Mouse (Mus musculus): ENCODE results near the gene Pde6c.

Pde6c gene

DNA sequence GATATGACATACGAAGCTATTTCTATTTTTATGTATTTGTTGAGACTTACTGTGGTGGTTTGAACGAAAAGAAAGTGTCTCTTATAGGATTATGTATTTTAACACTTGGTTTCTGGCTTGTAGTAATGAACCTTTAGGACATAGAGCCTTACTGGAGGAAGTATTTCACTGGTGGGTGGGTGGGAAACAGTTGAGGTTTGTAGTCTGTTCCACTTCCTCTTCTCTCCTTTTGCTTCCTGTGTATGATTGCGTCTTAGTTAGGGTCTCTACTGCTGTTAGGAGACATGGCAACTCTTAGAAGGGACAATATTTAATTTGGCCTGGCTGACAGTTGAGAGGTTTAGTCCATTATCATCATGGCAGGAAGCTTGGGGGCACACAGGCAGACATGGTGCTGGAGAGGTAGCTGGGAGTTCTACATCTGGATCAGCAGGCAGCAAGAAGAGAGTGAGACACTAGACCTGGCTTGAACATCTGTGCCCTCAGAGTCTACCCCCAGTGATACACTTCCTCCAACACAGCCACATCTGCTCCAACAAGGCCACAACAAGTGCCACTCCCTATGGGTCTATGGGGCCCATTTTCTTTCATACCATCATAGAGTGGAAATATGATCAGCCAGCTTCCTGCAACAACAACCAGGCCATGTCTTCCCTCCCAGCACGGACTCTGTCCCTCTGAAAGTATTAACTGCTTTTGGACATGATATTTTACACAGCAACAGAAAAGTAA lies 11.1 kb downstream of the Pde6c start:
- no peak for DNase-seq (ENCODE audit: low read depth, low spot score)

DNA sequence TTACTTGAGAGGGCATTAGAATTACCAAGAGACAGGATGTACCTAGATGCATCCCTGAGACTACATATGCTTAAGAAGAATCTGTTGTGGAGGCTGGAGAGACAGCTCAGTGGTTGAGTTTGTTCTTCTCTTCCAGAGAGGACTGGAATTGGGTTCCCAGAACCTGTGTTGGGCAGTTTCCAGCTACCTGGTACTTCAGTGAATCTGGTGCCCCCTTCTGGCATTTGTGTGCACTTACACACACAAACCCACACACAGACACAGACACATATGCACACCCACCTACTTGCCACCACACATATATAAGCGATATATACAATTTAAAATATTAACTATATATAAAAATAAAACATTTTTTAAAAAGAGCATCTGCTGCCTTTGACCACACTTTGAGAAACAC lies 23.7 kb downstream of the Pde6c start:
- DNase-seq (ENCODE audit: low read depth, low spot score) = no peak

DNA sequence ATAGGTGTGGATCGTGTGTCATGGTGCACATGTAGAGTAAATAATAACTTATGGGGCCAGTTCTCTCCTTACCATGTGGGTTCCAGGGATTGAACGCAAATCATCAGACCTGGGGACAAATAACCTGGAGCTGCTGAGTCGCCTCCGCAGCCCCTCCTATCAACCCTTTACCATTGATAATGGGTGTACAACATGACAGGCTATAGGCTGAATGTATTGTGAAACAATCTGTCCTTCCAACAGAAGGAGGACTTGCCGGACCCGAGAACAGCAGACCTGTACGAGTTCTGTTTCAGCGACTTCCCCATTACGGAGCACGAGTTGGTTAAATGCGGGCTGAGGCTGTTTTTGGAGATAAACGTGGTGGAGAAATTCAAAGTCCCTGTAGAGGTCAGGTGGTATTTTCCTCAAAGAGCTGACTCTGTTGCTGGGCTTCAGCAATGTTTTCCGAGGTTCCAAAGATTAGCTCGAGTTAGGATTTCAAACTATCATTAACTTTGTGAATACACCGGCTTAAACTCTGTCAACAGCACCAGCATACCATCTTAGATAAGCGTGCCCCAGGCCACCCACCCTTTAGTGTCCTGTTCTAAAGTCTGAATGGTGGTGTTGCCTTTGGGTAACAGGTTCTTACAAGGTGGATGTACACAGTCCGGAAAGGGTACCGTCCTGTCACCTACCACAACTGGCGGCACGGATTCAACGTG lies 29.2 kb downstream of the Pde6c start:
- no peak for DNase-seq (ENCODE audit: low read depth, low spot score)

DNA sequence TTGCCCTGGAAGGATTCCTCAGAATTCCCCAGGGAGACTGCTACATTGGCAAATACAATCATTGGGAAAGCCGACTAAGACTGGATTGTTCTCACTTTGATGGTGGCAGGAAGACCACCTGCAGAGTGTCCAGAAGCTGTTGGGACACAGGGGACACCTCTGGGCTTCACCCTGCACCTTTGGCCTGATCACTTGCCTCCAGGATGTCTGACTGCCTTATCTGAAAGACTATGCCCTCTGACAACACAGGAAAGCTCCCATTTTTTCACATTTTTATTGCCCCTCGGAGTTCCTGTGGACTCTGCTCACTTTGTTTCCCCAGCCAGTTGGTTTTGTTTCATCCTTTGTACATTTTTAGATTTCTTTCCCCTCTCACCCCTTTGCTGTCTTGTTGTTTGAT lies 32.1 kb downstream of the Pde6c start:
- no peak for DNase-seq (ENCODE audit: low read depth, low spot score)

DNA sequence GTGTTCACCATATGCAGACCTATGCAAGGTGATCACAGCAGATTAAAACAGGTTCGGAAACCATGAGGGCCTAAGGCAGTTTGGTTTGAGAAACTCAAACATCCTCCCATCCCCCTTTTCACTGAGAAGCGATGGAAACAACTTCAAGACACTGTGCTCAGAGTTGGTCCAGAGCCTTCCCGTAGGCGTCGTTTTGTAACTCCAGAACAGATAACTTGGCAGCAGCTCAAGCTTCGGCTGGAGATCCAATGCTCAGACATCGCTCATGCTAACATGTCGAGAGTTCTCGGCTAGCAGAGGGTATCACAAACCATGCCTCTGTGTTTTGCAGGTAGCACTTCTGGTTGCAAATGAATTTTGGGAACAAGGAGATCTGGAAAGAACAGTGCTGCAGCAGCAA lies 47.1 kb downstream of the Pde6c start:
- no peak for DNase-seq (ENCODE audit: low read depth, low spot score)

DNA sequence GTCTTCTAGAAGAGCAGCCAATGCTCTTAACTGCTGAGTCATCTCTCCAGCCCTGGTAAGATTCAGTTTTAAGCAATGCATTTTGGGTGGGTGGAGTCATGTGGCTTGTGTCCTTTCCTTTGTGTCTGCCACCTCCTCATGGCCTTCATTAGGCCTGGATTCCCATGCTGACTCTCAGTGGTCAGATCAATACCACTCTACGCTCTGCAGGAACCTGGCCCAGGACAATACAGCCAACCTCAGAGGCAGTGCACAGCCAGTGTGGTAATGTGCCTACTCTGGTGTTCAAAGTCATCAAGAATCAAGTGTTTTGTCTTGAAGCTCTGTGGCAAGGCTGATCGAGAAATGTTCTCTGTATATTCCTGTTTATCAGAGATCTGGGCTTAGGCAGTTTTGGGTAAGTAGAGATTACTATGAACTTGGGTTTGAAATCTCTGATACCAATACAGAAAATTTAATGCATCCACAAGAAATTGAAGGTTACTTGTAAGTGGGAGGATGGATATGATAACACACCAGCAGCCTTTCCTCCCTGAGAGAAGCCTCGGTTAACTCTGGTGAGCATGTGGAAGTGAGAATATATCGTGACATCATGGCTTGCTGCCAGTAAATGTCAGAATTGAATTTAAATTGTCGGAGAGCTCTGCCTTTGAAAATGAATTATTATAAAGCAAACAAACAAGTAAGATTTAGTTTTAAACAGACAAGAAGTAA lies 54.2 kb downstream of the Pde6c start:
- DNase-seq (ENCODE audit: low read depth, low spot score) = no peak

DNA sequence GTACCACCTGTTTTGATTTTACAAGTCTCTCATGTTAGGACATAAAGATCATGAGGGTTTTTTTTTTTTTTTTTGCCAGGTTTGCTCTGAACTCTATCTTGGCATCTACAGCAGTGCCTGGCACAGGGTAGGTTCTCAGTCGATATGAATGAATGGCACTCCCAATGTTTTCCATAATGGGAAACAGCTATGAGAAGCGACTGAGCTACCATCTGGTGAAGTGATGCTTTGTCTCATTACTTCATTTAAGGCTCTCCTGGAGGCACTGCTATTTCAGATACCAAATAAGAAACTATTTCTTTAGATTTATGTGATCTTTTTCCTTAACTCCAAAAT lies 54.7 kb downstream of the Pde6c start:
- no peak for DNase-seq (ENCODE audit: low read depth, low spot score)

DNA sequence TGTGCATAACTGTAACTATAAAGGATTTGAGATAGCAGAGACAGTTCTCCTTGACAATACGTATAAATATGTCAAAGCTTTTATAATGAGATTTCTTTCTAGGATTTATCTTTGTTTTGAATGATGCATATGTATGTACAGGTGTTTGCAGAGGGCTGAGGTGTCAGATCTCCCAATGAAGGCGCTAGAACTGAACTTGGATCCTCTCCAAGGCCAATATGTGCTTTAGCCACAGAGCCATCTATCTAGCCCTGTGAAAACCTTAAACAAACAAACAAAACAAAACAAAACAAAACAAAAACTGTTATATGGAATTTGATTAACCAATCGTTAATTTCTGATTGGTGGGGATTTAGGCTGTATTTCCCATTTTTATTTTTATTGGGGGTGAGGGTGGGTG lies 58.0 kb downstream of the Pde6c start:
- DNase-seq (ENCODE audit: low read depth, low spot score) = no peak

DNA sequence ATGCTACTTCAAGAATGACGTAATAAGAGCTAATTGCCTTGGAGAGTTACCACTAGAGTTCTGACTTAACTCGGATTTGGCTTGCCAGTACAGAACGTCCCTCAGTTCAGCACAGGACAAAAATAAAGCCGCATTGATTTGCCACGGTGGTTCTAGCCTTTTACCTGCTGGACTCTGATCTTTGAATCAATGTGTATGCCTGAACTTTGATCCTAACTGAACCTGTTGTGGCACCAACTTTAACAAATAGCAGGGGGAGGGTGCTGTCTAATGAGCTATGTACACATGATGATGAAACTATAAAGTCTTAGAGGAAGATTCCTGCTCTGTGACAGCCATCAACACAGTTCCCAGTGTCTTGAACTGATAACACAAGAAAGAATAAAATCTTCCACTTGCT lies 58.9 kb downstream of the Pde6c start:
- DNase-seq (ENCODE audit: low read depth, low spot score) = no peak

DNA sequence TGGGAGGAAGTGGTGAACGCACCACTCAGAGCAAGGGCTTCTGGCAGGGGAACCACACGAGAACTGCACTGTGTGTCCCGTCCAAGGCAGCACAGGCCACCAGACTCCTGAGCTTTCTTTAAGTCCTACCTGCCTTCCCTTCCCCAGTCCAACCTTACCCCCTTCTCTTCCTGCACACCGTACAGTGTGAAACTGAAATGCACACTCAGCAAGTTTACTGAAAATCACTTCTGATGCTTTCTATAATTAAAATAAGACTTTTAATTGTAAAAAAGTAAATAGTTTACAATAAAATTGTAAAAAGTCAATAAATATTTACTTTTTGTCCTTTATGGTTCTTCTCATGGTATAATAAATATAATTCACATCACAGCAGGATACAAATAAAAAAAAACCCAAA lies 62.7 kb downstream of the Pde6c start:
- no peak for DNase-seq (ENCODE audit: low read depth, low spot score)

DNA sequence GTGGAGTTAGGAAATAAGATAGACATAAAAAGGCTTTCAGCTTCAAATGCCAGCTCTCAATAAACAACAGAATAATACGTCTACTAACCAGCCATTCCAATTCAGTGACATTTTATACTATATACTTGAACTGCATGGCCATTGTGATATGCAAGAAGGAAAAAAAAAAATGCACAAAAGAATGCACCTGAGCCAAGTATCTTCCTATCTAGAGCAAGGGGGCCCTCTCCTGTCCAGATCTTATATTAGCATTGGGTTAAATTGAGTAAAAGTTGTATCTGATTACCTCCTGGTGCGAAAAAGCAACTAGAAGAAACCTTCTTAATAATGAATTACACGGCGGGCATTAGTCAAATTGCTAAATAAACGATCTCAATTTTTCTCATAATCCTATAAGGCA lies 66.2 kb downstream of the Pde6c start:
- DNase-seq (ENCODE audit: low read depth, low spot score) = no peak

DNA sequence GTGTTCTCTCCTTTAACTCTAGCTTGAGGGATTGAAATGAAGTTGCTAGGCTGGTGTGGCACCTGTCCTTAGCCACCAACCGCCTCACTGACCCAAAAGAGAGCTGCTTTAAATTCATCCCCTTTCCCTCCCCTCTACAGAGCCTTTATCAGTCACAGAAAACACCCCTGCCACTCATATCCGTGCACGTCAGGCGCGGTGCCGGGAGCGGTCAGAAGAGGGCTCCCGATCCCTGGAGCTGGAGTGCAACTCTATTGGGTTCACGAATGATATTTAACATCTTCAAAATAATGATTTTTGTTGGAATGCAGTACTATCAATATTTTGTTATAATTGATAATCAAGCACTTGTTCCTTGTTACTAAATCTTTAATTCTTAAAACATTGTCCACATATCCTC lies 74.1 kb downstream of the Pde6c start:
- no peak for DNase-seq (ENCODE audit: low read depth, low spot score)

DNA sequence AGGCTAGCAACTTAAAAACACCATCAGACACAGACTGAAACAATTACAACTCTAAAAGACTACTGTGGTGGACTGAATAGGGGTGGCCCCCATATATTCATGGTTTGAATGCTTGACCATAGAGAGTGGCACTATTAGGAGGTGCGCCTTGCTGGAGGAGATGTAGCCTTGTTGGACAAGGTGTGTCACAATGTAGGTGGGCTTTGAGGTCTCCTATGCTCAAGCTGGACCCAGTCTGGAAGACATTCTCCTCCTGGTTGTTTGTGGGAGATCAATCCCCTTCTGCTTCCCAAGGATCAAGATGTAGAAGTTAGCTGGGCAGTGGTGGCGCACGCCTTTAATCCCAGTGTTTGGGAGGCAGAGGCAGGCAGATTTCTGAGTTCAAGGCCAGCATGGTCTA lies 85.1 kb downstream of the Pde6c start:
- DNase-seq (ENCODE audit: low read depth, low spot score) = no peak

DNA sequence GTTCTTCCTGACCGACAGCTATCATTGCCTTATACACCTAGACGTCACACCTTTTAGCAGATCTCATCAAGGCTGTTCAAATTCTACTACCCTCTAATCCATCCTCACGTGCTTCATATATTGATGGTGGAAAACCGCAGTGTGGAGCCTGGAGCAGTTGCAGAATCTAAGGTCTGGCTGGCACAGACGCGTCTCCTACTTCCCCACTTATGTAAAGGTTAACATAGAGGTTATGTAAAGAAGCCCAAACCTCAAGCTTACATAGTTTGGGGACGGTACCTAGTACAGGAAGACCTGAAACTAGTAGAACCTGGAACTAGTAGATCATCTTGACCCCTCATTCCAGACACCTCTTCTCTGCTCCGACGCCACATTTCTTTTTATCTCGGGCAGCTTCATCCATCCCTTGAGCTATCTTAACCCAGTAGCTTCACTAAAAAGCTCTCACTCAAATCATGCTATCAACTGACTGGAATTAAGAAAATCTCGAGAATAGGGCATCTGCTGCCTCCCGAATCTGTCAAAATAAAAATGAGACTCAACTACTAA lies 90.8 kb downstream of the Pde6c start:
- DNase-seq (ENCODE audit: low read depth, low spot score) = no peak

DNA sequence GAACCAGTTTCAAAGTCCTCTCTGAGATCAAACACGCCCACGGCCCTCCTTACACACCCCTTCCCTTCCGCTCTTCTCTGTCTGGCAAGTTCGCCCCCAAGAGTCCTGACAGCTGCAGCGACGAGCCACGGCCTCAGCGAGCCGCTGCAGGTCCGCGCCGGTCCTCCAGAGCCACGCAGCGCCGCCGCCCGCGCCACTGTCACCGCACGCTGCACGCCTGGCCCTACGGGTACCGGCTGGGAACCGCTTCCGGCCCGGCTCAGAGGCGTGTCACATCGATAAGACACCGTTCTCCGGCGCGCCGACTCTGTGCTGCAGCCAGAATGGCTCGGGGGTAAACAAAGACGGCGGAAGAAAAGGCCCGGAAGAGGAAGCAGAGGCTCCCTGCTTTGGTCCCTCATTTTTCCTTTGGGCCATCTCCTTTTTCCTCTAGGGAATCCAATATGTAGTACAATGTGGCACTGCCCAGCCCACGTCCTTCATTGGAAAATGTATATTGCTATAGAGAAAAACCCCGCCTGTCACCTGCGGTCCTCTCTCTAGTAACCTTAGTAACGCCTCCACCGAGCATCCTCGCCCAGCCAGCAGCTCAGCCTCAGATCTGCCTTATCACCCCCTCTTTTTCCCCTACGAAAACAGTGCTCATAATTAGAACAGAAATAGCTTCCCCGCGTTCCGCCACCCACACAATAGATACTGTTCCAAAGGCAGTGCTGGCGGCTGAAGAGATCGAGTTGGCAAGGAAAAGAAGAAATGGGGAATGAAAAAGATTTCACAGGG lies 91.5 kb downstream of the Pde6c start, which contains the start of gene Fra10ac1:
Fra10ac1 (minus strand) TSS at position 252 of the 780 bp plus-strand sequence.
- peak; percentile 92 for DNase-seq (ENCODE audit: low read depth, low spot score)

DNA sequence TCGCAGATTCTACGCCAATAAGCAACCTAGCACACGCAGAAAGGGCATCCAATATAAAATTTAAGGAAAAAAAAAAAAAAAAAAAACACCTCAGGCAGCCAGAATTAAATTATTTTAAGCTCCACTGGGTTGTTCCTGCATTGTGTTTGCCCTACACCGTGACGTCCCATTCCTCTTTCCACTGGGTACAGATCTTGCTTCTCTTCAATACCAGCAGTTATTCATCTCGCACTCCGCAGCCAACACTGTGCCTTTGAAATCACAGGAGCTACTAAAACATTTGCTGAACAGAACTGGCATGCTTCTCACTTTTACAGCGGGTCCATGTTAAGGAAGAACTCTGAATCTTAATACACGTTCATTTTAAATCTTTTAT lies 92.1 kb downstream of the Pde6c start:
- no peak for DNase-seq (ENCODE audit: low read depth, low spot score)

DNA sequence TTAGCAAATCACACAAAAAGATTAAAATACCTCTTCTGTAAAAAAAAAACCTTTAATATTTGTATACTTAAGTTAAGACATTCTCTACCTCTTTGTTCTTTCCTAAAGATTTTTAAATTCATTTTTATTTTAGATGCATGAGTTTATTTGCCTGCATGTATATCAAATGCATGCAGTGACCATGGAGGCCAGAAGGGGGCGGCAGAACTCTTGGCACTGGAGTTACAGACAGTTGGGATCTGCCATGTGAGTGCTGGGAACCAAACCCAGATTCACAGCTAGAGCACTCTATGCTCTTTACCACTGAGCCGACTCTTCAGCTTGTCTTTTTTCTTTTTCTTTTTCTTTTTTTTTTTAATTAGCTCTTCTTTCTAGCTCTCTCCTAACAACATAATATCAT lies 96.1 kb downstream of the Pde6c start:
- DNase-seq (ENCODE audit: low read depth, low spot score) = no peak

DNA sequence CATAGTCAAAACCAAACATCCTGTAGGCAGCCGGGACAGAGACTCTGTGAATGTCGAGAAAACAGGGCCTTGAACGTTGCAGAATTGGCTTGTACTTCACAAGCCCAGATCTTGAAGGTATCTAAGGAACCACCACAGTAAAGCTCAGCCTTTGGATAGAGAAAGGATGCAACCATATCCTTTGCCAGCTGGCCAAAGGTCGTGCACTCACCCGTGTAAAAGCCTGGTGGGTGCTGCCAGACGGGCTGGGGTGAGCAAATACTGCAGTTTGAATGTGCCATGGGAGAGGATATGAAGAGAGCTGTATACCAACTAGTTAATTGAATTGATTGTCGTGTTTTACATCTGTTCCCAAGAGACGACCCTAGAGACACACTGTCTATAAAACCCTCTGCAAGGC lies 99.5 kb downstream of the Pde6c start:
- no peak for DNase-seq (ENCODE audit: low read depth, low spot score)

DNA sequence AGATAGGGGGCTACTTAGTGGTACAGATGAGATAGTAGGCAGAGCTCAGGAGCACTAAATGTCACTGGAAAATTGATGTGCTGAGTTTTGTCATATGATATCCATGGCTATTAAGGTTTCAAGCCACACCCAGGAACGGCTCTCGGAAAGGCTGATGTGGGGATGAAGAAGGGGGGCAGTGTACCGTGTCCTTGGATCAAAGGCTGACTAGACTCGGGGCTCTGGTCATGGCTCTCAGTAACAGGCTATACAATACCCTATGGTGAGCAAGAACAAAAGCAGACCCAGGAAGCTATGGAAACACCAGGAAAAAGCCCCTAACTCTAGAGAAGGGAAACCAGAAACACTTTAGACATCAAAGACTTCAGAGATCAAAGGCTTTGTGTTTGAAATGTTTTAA lies 99.9 kb downstream of the Pde6c start:
- no peak for DNase-seq (ENCODE audit: low read depth, low spot score)

All from forelimb bud, embryonic 11.5 days (tissue).